Mouse (Mus musculus) left cerebral cortex, postnatal 14 days (tissue): ENCODE measurements around the gene St3gal6. TPM values are rescaled to one million over a fixed set of nuclear protein-coding genes. Genes with fewer than 3 reads are reported as not detected.

Experiments used
- DNase-seq, 2 experiments: peaks; one replicate each; pipeline ENCODE4 v3.0.0; 2021 to 2022; ENCODE audit warnings: low spot score in 2 of 2, mixed read lengths in 1 of 2
- intact Hi-C: fragments of 180-260 bp; cut with DNase I; formaldehyde crosslinking; loops from one replicate; pipeline ENCODE4 v1.15.1; 2025
- long read RNA-seq, 2 experiments: library from polyadenylated mRNA; stranded (forward); transcript quantifications; one replicate each; pipeline ENCODE4 v2.0.0; 2021
- total RNA-seq, 2 experiments: library from RNA; stranded (reverse); gene quantifications; 2 replicates each; pipeline ENCODE4 v1.2.3; 2021

Gene St3gal6
- 10 to 100 TPM; 25.1 to 27.2 TPM for total RNA-seq
- long read RNA-seq, experiment 1, full-length matches to known transcripts, result 10 of 11 reads
- long read RNA-seq, experiment 1, partial matches to known transcripts, result 0 of 11 reads
- long read RNA-seq, experiment 1, other reads (novel, unspliced or antisense), result 1 of 11 reads
- long read RNA-seq, experiment 2, full-length matches to known transcripts, result 4 of 9 reads
- long read RNA-seq, experiment 2, partial matches to known transcripts, result 1 of 9 reads
- long read RNA-seq, experiment 2, other reads (novel, unspliced or antisense), result 4 of 9 reads

DNA sequence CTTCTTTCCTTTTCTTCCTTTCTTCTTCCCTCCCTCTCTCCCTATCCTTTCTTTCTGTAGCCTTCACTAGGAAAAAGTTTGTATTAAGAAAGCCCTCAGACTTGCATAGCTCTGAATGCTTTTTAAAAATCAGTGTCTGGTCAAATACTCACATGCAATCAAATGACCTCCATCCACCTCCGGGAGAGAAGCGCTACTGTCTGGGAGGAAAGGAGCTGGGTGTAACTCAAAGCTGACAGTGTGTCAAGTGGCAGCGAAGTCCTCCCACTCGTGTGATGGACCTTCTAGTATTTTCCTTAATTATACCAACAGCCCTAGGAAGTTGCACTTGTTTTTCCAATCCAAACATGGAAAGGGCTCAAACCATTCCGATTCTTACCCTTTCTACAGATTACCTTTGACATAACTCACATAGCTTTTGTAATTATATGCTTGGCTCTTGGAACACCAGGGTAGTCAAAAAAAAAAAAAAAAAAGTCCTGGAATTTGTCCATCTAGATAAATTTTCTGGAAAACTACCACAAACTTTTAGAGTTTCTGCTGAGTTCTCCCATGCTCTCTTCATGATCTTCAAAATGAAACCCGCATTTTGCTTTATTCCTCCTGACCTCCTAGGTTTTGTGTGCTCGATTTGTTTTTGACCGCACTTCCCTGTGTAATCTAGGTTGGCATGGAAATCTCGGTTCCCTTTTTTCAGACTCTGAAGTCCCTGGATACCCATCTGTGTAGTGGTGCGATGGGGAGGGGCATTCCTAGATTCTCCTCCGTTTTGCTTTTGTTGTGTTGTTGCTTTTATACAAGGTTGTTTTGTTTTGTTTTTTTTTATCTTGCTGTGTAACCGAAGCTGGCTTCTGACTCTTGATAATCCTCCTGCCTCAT lies at the start of gene St3gal6:
TSS of gene St3gal6 (minus strand) at position 272 of the 879 bp plus-strand sequence.
- DNase-seq, result no peak
- intact Hi-C loops, result loop anchor here (5.0 to 10.0 kb wide), 3 partner anchors 42 to 101 kb away; no protein-coding TSS in a partner anchor

DNA sequence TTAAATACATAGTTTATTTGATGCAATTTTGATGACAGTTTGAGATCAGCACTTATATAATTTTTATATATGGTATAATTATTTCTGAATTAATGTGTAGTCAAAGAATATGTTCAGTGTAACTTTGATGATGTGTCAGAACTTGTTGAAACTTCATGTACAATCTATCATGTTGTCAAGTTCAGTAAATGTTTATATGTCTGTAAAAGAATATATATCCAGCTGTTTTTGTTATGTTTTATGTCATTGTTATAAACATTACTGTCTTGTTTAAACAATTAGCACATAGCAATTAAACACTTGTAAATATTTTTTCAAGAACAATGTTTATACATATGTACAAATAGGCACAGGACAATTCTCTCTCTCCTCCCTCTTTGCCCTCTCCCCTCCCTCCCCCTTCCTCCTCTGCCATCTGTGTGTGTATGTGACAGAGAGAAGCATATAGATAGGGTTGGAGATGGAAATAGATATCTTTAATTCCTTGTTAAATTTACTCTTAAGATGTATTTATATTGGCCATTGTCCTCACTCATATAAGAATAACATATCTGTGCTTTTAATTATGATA lies 46.7 kb upstream of the St3gal6 start:
- intact Hi-C loops, result no loop called here
- no peak for DNase-seq

DNA sequence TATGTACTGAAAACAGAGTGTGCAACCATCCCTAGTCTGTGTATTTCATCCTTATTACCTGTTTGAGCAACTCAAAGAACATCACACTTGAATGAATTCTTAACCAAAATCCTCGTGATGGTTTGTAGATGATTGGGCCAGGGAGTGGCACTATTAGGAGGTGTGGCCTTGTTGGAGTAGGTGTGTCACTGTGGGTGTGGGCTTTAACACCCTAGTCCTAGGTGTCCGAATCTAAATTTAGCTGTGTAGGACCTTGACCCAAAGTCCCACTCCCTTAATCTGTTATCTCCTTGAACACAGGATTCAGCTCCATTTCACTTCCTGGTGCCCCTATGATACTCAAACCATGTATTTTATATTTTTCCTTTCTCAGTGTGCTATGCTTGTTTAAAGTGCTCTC lies 37.2 kb upstream of the St3gal6 start:
- DNase-seq, result no peak
- intact Hi-C loops, result no loop called here

DNA sequence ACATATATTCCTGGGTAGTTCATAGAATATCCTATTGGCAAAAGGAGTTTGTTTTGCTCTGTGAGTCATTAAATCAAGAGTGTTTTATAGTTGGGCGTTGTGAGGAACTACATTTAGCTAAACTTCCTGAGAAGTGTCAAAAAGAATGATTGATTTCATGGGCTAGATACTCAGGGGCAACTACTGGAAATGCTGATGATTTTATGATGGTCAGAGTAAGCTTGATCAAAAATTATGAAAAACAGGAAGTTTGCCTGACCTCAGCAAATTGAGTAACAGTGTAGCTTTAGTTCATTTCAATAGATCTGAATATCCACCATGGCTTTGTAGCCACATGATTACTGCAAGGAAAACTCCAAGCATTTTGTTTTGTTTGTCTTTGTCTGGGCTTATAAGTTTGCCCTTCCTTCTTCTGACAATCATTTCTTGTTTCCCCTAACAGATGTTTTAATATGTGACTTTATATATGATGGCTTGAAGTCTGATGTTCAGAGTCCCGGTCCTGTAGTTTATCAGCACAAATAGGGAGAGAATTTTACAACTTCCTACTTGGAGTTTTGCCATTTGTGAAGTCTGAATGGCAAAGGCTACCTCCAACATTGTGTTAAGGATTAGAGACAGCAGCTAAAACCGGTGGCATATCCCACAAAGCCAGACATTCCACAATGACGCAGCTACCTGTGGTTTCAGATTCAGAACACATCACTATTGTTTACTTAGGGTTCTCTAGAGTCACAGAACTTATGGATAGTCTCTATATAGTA lies 32.2 kb upstream of the St3gal6 start:
- DNase-seq, result no peak
- intact Hi-C loops, result no loop called here

DNA sequence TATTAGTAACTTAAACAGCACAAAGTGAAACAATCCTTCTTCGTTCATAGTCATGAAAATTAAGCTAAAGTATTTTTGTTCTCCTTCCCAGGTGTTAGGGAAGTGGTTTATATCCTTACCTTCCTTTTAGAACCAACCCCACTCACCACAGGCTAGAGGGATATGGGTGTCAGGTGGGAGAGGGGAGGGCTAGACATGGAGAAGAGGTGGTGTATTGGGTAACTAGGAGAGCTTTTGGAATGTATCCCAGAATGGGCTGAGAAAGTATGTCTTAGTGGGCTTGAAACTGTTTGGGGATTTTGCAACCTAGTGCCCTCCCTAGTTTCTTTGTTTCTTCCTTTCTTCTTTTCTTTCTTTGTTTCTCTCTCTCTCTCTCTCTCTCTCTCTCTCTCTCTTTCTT lies 30.6 kb upstream of the St3gal6 start:
- intact Hi-C loops, result no loop called here
- no peak for DNase-seq

DNA sequence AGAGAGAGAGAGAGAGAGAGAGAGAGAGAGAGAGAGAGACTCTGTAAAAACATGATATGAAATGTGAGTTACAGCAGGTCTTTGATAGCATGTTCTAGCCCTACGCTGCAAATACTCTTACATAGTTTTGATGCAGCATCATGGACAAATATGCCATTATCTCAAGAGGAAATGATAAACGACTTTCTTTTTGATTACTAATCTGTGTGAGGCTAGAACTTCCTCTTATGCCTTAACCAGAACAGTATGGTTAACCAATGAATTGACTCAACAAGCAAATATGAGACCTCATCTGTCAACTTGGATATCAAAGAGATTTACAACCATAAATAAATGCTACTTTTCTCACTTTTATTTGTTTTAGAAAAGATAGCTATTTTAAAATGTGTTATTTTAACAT lies 24.0 kb upstream of the St3gal6 start:
- no peak for DNase-seq
- intact Hi-C loops, result no loop called here

DNA sequence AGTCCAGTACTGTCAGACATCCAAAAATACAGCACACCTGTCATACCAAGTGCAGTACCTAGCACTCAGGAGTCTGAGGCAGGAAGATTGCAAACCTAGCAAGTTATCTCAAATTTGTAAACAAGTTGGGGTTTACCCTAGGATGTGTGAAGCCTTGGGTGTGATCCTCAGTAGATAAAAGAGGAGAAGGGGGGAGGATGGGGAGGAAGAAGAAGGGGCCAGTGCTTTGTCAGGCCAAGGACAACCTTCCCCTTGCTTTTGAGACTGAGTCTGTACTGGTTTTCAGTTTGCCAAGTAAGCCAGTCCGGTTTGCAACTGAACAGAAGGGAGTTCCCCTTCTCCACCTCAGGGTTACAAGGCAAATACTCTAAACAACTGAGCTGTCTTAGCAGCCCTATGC lies 22.1 kb upstream of the St3gal6 start:
- DNase-seq, result no peak
- intact Hi-C loops, result no loop called here

DNA sequence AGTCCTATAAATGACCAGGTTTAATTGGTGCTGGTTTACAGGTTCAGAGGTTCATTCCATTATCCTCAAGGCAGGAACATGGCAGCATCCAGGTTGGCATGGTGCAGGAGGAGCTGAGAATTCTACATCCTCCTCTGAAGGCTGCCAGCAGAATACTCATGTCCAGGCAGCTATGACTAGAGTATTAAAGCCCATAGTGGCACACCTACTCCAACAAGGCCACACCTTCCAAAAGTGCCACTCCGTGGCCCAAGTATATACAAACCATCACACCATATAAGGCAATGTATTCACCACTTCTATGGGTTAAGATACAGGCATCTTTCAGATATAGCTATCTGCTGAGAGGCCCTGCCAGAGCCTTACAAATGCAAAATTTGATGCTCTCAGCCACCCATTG lies 15.4 kb upstream of the St3gal6 start:
- intact Hi-C loops, result no loop called here
- no peak for DNase-seq

DNA sequence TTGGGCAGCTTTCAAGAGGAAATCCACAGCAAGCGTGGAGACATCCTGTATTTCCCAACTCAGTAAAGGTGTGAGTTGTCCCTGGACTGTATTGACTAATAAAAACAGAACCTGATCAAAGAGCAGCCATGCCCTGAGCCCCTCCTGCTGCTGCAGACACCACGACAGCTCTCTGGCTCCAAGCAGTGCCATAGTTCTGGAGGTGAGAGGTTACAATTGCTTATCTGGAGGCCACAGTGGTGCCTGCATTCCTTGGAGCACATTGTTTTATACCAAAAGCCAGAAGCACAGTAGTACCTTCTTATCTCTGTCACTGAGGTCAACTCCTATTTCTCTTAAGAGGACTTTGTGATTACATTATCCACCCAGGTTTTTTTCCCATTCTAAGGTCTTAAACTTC lies 15.0 kb upstream of the St3gal6 start:
- intact Hi-C loops, result no loop called here
- no peak for DNase-seq

DNA sequence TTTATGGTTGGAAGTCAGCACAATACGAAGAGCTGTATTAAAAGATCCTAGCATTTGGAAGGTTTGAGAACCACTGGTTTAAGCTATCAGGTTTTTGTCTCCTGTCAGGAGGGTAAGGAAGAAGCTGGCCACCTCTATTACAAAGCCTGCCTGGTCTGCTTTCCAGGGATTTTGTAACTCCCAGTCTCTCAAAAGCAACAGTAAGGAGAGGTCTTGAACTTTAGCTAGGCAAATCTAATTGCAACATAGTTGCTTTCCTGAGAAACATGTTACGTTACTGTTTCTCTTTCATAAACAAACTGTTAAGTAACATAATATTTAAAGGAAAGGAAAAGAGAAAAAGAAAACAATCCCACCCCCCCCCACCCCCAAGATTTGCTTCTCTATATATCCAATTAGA lies 12.0 kb upstream of the St3gal6 start:
- DNase-seq, result no peak
- intact Hi-C loops, result no loop called here

DNA sequence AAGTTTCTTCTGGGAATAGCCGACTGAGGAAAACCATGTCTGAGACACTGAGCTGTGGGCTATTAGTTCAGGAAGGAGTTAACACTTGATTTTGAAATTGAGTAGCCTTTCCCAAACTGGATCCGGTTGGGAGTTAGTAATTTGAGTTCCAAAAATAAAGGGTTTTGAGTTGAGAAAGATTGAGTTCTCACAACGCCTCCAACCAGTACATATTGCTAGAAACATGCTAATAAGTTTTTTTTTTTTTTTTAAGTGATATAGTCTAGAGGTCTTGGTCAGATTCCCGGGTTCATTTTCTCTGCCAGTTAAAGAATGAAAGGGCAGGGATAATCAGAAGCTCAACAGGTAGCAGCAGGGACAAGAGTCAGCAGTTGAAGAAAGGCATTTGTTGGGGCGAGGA lies 11.2 kb upstream of the St3gal6 start:
- intact Hi-C loops, result no loop called here

DNA sequence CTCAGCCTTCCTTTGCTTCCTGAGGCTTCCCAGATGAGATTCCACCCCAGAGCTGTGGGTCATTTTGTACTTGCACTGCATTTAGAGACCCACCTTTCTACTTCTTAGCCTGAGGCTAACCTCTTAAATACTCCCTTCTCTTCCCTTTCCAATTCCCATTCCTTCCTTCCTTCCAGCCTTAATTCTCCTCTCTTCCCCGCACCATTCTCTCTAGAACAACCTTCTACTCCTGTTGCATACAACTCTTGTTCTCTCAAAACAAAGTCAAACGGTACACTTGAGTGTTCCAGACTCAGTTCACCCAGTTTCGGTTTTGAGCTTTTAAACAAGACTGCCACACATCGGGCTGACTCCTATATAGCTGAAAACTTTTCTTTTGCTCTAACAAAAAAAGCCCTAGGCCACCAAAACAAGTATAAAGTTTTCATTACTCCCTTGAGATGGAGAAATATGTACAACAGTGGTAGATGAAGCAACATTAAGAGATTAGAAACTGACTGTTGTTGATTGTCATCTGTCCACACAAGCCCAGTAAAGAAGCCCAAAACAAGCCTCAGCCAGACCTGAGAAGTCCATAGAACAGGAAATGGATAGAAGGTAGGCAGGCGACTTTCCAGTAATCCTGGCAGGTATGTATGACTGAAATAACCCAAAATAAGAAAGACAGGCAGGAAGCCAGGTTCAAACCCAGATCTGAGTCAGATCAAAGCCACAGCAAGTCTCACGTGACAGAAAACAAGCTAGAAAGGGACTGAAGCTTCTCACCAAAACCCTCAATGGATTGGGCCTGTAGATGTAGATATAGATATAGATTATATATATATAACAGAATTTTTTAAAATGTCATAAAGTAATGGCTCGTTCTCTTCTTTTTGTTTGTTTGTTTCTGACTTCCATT lies 10.5 kb upstream of the St3gal6 start:
- no peak for DNase-seq
- intact Hi-C loops, result no loop called here

More for the DNA sequence above, 11.2 kb upstream of the St3gal6 start:
- no peak for DNase-seq

DNA sequence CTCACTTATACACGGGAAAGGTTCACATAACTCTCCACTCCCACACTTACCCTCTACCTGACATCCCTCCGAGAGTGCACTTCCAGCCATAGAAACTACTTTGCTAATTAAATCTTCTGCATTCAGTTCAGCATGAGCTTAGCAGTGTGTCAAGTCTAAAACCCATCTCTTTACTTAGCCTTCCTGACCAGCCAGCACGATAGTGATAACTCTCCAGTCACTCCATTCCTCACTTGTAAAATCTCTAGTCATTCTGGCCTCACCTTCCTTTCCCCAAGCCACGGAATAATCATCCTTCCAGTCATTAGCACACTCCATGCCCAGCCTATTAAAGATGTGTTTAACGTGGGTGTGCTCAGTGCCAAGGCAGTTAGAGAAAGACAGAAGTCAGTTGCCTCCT lies 9.7 kb upstream of the St3gal6 start:
- intact Hi-C loops, result no loop called here
- no peak for DNase-seq

DNA sequence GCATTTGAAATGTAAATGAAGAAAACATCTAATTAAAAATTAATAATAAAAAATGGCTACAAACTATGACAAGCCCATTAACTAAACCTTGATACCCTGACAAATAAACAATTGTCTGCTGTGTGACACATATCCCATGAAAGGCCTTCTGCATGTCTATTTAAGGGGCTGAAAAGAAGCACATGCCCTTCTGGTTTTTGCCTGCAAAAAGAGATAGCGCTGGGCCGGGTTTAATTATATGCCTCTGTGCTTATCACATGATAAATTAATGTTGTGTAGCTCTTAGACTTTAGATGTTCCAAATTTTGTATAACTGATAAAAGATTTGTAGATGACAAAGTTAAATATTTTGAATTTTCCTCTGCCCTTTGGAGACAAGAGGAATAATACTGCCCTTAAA lies 9.2 kb upstream of the St3gal6 start:
- intact Hi-C loops, result no loop called here
- DNase-seq, result no peak

DNA sequence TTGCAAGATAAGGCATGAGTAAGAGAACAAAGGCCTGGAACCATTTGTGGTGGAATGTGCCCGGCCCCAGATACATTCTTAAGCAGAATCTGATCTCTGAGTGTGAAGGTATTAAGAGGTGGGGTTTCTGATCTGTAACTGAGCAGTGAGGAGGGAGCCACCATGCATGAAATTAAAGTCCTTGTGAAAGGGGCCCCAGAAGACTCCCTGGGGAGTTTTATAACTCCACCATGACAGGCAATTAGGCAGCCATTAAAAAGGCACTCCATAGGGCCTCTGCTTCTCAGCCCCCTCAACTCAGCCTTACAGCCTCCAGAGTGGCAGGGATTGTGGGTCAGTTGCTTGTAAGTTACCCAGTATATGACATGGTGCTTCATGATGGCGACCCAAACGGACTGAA lies 8.5 kb upstream of the St3gal6 start:
- intact Hi-C loops, result no loop called here
- DNase-seq, result no peak

DNA sequence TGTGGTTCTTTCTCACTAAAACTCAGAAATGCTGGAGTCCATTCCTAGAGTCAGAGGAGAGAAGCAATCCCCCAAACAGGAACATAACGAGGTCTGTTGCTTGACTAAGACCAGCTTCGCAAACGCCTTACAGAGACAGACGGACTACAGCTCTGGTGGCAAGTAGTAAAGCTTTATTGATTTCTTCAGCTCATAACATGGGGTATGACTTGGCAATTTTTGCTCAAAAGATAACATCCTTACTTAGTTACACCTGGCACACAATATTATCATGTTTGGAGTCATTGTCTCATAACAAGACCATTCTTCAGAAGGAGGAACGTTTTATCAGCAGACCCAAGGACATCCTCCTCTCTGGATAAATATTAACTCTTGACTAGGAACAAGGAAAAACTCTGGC lies 3.8 kb upstream of the St3gal6 start:
- intact Hi-C loops, result loop anchor here (10.0 kb wide), 1 partner anchor 97 kb away; no protein-coding TSS in a partner anchor

DNA sequence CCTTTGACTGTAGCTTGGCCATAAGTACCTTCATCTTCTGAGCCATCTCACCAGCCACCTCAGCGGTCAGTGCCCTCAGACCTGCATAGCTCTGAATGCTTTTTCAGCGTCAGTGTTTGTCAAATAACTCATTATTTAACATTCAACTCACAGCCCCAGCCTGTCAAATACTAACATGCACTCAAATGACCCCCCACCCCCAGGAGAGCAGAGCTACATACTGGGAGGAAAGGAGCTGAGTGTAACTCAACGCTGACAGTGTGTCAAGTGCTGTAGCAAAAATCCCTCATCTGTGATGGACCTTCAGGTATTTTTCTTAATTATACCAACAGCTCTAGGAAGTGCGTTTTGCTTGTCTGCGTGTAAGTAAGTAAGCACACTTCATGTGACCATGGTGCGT lies 2.7 kb upstream of the St3gal6 start:
- intact Hi-C loops, result loop anchor here (10.0 kb wide), 1 partner anchor 98 kb away; no protein-coding TSS in a partner anchor
- no peak for DNase-seq

More for the DNA sequence above, 3.8 kb upstream of the St3gal6 start:
- no peak for DNase-seq

DNA sequence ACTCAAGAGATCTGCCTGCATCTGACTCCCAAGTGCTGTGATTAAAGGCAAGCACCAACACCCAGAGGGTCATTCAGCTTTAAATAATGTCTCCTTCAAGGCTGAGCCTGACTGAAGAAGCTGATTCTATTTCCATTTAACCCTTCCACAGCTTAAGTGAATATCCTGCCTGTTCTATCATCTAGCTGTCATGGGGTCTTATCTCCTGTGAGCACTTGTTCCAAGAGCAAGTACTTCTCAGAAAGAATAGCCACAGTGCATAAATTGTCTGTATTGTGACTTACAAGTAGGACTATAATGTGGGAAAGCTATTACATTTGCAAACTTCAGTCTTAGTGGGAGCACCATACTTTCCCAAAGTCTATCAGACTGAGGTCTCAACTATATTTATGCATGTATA lies 1.8 kb upstream of the St3gal6 start:
- no peak for DNase-seq
- intact Hi-C loops, result loop anchor here (10.0 kb wide), 1 partner anchor 99 kb away; no protein-coding TSS in a partner anchor
